Comparison of ENCODE assay signal across 1 mouse cellular context in genomic region chr4:119125577-119126270, GRCm38 (mm10).
TF ChIP-seq lines count a peak whose summit lies in the region.

No protein-coding gene starts in this region.

TF ChIP-seq in CH12.LX, 34 proteins besides CTCF, POLR2A, EP300 and RAD21 (continued from another document):
- TF ChIP-seq BHLHE40 (IDR thresholded peaks at IDR 0.05; ENCODE audit: low read depth, low read length) = no peak
- TF ChIP-seq MAZ (IDR thresholded peaks at IDR 0.05; ENCODE audit: low read depth, low read length) = no peak
